Mouse (Mus musculus) erythroblast, adult 5-6 weeks (primary cell): Measurements from ENCODE around the gene Ofcc1. TPM values are rescaled to one million over a fixed set of nuclear protein-coding genes. Genes with fewer than 3 reads are reported as not detected.

Experiments
- ATAC-seq: replicated peaks from 2 replicates; pipeline ENCODE4 v1.8.0; 2016; ENCODE audit warnings: moderate number of reproducible peaks, mild to moderate bottlenecking, moderate TSS enrichment, inconsistent platforms; ENCODE audit not compliant: poor library complexity, low FRiP score, severe bottlenecking
- total RNA-seq, 2 experiments: library from RNA; stranded (forward) in 1 of 2; stranded (reverse) in 1 of 2; fragments of 150-400 nt in 1 of 2; fragments of 200-764, 138-1000 nt in 1 of 2; gene quantifications; 2 replicates each; pipeline versions ENCODE4 v1.2.3 to v1.2.4; 2015 to 2017; ENCODE audit warnings: low replicate concordance in 2 of 2

The Ofcc1 gene
- total RNA-seq (2015; ENCODE audit: low replicate concordance) (not detected in 2 replicates), total RNA-seq (2017; ENCODE audit: low replicate concordance) (not detected in 2 replicates)

GRCm38 (mm10) chr13:40361288-40361687, at the start of gene Ofcc1:
Ofcc1 (minus strand) TSS chr13:40361450.
- no peak for ATAC-seq

GRCm38 (mm10) chr13:40390120-40390519, 28.9 kb upstream of the Ofcc1 start:
- no peak for ATAC-seq

DNA sequence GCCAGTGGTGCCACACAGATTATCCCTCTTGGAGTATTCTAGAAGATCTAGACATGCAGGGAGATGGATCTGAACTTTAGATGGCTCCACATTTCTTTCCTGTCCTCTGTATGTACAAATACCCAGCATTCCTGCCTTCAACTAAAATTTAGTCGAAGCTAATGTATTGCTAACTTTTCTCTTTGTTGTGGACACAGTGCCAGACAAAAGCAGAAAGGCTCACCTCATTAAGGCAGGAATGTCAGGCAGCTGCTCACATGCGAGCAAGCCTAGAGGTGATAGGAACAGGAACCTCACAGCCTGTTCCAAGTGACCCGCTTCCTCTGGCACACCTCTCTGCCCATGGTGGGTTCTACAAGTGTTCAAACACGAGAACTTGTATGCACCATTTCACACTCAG, 26.2 kb upstream of the Ofcc1 start:
- ATAC-seq, result no peak

DNA sequence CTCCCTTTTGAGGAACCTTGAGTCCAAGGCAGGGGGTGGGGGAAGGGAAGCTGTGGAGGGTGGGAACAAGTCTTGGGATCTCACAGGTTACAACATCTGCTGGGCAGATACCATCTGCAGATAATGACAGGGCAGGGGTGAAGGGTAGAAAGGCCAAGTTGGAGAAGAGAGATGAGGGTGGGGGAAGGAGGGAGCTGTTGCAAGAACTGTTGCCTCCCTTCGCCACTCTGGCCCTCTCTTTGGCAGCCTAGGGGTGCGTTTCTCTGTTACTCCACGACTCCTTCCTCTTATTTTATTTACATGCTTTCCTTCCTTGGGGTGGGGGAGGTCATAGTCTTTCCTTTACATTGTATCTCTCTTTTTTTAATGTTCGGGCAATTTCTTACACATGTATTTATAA, 23.7 kb upstream of the Ofcc1 start:
- no peak for ATAC-seq

- no peak for ATAC-seq
Measured at GRCm38 (mm10) chr13:40376773-40377172, 15.5 kb upstream of the Ofcc1 start.

DNA sequence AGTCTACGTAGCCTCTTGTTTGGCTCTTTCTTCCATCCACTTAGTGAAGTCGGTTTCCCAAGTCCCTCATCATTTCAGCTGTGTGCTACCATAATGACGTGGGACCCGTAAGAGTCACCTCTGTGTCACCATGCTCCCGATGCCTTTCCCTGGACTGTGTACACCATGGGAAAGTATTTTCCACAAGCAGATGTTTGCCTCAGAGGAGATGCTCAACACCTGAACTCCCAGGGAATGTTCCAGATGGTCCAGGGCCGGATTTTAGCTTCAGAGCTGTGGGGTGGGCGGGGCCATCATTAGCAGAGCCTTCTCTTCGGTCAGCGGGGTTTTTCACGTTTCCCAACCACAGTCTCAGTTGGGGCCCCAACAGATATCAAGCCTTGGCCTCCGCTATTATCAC, 5.5 kb upstream of the Ofcc1 start:
- ATAC-seq, result no peak

- no peak for ATAC-seq
Measured at GRCm38 (mm10) chr13:40364855-40365254, 3.6 kb upstream of the Ofcc1 start.

GRCm38 (mm10) chr13:40360692-40361091, 558 bp downstream of the Ofcc1 start:
- ATAC-seq, result no peak

GRCm38 (mm10) chr13:40347045-40347444, 14.2 kb downstream of the Ofcc1 start:
- ATAC-seq, result no peak

GRCm38 (mm10) chr13:40323301-40323700, 37.9 kb downstream of the Ofcc1 start:
- no peak for ATAC-seq

DNA sequence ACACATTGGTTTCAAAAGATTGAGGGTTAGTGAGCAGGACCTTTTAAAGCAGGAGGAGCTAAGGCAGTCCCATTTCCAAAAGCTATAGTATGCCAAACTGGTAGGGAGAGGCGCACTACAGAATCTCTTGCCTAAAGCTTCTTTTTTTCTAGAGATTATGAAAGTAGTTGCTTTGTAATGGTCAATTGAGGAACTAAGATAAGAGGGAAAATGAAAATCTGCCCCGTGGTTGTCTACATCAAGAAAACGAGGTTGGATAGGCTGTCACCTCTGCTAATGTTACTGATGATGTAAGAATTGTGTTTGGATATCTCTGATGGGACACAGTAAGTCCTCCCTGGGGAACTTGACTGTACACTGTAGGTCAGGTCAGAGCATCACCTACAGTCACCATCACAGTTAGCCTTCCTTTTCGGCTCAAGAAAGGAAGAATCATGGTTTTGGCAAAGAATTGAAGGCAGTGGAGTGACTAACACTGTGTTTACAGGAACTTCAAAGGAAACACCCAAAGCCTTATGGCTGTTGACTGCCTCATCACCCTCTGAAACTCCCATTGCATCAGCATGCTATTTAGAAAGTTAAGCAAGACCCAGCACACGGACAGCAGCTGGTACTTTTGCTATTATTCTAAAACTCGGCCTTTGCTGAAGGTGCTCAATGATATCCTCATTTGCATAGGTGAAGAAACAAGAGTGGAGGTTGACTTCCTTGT, 40.3 kb downstream of the Ofcc1 start:
- no peak for ATAC-seq

DNA sequence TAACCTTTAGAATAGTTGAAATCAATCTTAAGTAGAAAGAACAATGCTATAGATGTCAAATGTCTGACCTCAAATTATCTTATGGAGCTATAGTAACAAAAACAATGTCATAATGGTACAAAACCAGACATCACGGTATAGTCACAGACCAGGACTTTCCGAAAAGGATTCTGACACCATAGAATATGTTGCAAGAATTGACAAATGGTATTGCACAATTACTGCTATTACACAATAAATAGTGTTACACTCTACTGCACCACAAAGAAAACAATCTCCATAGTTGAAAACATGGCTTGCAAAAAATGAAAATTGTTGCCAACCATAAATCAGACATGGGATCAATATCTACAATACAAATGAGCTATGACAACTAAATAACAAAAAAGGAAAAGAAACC, 43.5 kb downstream of the Ofcc1 start:
- no peak for ATAC-seq

GRCm38 (mm10) chr13:40315158-40315792, 46.0 kb downstream of the Ofcc1 start:
- ATAC-seq, result no peak

- no peak for ATAC-seq
Measured at GRCm38 (mm10) chr13:40292891-40293290, 68.4 kb downstream of the Ofcc1 start.

- ATAC-seq, result no peak
Measured at GRCm38 (mm10) chr13:40290846-40291245, 70.4 kb downstream of the Ofcc1 start.

GRCm38 (mm10) chr13:40288650-40289049, 72.6 kb downstream of the Ofcc1 start:
- ATAC-seq, result no peak

DNA sequence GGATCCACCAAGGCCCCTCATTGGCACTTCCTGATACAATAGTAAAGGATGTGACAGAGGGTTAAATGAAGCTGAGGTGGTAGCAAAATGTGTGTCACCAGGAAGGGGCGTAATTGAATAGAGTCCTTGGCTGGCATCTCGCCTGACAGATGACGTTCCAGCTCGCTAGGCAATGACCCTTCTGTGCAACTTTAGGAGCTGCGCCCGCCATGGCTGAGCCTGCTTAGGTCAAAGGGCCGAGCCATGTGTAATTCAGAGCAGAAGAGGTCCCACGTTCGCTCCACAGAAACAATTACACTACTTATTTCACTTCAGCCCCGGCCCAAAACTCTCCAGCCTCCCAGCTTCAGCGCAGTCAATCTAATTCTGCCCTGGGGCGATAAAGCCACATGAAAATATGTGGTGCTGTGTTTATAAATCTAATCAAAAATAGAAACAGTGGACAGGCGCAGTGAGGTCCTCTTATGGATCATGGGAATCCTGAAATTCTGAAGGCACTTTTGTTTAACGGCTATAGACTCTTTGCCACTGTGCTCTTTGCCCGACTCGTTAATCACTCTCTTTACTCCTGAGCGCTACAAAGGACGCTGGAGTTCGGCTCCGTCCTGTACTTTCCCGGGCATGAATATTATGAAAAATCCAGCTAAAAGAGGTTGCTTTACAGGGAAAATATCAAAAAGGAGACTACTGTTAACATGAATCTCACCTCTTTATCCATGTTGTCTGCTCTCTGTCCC, 73.8 kb downstream of the Ofcc1 start:
- no peak for ATAC-seq

GRCm38 (mm10) chr13:40285234-40285791, 75.9 kb downstream of the Ofcc1 start:
- no peak for ATAC-seq

DNA sequence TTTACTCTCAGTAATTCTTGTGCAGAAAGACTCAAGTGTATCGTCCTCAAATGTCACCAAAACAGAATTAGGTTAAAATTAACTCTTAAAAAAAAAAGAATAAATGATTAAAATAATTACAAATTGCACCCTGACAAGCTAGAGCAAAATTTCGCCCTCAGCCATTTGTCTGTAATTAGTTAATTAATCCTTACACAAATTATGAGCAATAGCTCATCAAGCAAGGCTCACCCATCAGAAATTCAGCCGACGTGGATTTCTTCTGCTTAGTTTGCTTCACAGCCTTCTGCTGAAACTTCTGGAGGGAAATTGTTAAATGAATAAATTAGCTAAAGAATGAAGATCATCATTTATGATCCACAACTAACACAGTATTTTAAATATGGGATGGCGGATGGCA, 80.6 kb downstream of the Ofcc1 start:
- no peak for ATAC-seq

DNA sequence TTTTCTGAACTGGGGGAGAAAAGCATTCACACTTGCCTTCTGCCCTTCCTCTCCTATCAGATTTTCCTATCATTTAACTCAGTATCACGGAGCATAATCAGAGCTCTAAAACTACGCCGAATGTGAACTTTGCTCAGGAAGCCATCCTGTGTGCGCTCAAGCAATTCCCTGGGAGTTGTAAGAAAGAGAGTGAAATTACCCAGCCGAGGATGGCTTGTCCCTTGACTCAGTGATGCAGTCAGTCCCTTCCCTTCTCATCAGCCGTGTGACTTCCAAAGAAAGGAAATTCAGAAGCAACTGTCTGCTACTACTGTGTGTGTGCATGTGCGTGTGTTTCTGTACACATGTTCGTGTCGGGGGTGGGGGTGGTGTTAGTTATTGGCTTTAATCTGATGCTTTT, 93.7 kb downstream of the Ofcc1 start:
- no peak for ATAC-seq
